Mouse (Mus musculus): Measurements from ENCODE around the gene Zfp637. TPM values are rescaled to one million over a fixed set of nuclear protein-coding genes. Genes with fewer than 3 reads are reported as not detected.

Gene Zfp637
- polyA plus RNA-seq (2015; fragmentation: Nextera tagmentation; extraction: Ambion mirVana) = 63.6 and 67.6 TPM in 2 replicates

GRCm38 (mm10) chr6:117840686-117841510, at the start of gene Zfp637:
Gene Zfp637, plus strand, starts transcription at chr6:117841180.

GRCm38 (mm10) chr6:117861848-117862247, 20.9 kb downstream of the Zfp637 start, which contains the start of gene Zfp239:
Gene Zfp239, plus strand, starts transcription at chr6:117862100.

Other genes starting within 250 kb of the Zfp637 start
- gene Zfp239, start 20.9 kb downstream of the Zfp637 start, polyA plus RNA-seq (2015; fragmentation: Nextera tagmentation; extraction: Ambion mirVana) = 0.60 and 0.72 TPM in 2 replicates
- 199 and 233 TPM in 2 replicates for gene Hnrnpf, start 59.1 kb downstream of the Zfp637 start, polyA plus RNA-seq (2015; fragmentation: Nextera tagmentation; extraction: Ambion mirVana)
- gene Fxyd4, start 96.5 kb downstream of the Zfp637 start, polyA plus RNA-seq (2015; fragmentation: Nextera tagmentation; extraction: Ambion mirVana) = 1.1 and 1.5 TPM in 2 replicates
- gene Rasgef1a, start 170.3 kb downstream of the Zfp637 start, polyA plus RNA-seq (2015; fragmentation: Nextera tagmentation; extraction: Ambion mirVana) = 0.40 and 0.50 TPM in 2 replicates

All from skeletal muscle tissue, postnatal 0 days (tissue).